ENCODE assay signal across 34 mouse cellular contexts in genomic region chr14:48476278-48476677, GRCm38 (mm10). TPM values are rescaled to one million over a fixed set of nuclear protein-coding genes. Genes with fewer than 3 reads are reported as not detected.
A peak's percentile ranks its signal among the peaks of the same experiment; 100 is the strongest.
DNase-seq lines count a peak whose midpoint lies in the region; ATAC-seq and TF ChIP-seq lines count a peak whose summit lies in the region.
"Had no signal": no experiment of that assay in that cellular context is flagged by ENCODE, and none has a peak within 500 bp of the region (broad histone marks: within the 10 kb centered on the region; RNA-seq: fewer than 3 reads in every experiment).

No protein-coding gene starts in this region.

- H3K27me3 ChIP-seq in liver, embryonic 15.5 days = no peaks in the 10 kb centered on the region
- no peaks in the 10 kb centered on the region for H3K27me3 ChIP-seq in liver, embryonic 11.5 days (replicated peaks; ENCODE audit: control insufficient read depth, insufficient read depth, low read length)
- no peaks in the 10 kb centered on the region for H3K27me3 ChIP-seq in midbrain, embryonic 10.5 days (ENCODE audit: low read depth, poor library complexity, severe bottlenecking)
- H3K27me3 ChIP-seq in midbrain, postnatal 0 days (ENCODE audit: insufficient read depth, low read length) = no peaks in the 10 kb centered on the region
- H3K27me3 ChIP-seq in intestine, embryonic 15.5 days (replicated peaks) = no peaks in the 10 kb centered on the region
- H3K27me3 ChIP-seq: hindbrain, embryonic 15.5 days; limb, embryonic 12.5 days; liver, embryonic 13.5 days; neural tube, embryonic 12.5 days had no signal

- DNase-seq in liver, embryonic 11.5 days (ENCODE audit: low spot score) = no peak
- DNase-seq in midbrain, embryonic 10.5 days (ENCODE audit: low spot score) = no peak
- no peak for DNase-seq in midbrain, postnatal 0 days (ENCODE audit: low spot score)
- DNase-seq in lung, postnatal 4 days = peak; percentile 21 to 51
- no peak for DNase-seq in left cerebral cortex, adult 18-20 months (ENCODE audit: low spot score in 2 of 2)
- no peak for DNase-seq in thymus, postnatal 25 days
- DNase-seq: adrenal gland, adult 2 months; adrenal gland, postnatal 36 days; B cell, adult 2 months; cerebellum, adult 18-20 months; cerebellum, postnatal 10 days; gastrocnemius, adult 2 months; gastrocnemius, postnatal 36 days; heart, adult 18-20 months; heart, postnatal 4 days; kidney, adult 9 months; kidney, postnatal 10 days; layer of hippocampus, adult 9-11 months; liver, embryonic 13.5 days; right cerebral cortex, adult 18-20 months; spleen, adult 18-20 months had no signal

- H3K36me3 ChIP-seq in liver, embryonic 15.5 days (replicated peaks) = peaks cover 22% of the 10 kb centered on the region
- no peaks in the 10 kb centered on the region for H3K36me3 ChIP-seq in liver, embryonic 11.5 days (ENCODE audit: control insufficient read depth, insufficient read depth, low read length)
- H3K36me3 ChIP-seq in midbrain, embryonic 10.5 days = peaks cover 24% of the 10 kb centered on the region
- peaks cover 10% of the 10 kb centered on the region; the same call in 1 of the 2 replicates for H3K36me3 ChIP-seq in midbrain, postnatal 0 days (ENCODE audit: insufficient read depth, low read length)
- H3K36me3 ChIP-seq in intestine, embryonic 15.5 days = no peaks in the 10 kb centered on the region

- no peak for TF ChIP-seq CTCF in midbrain, postnatal 0 days (IDR thresholded peaks at IDR 0.05)

- 73% methylated on average over 8 of the region's 8 CpGs for WGBS in liver, embryonic 15.5 days (ENCODE audit: insufficient replicate concordance)
- WGBS in liver, embryonic 11.5 days = 66% methylated on average over 8 of the region's 8 CpGs
- WGBS in midbrain, embryonic 10.5 days = 81% methylated on average over 8 of the region's 8 CpGs
- 63% methylated on average over 8 of the region's 8 CpGs for WGBS in midbrain, postnatal 0 days
- WGBS in intestine, embryonic 15.5 days = 29% methylated on average over 8 of the region's 8 CpGs

- H3K4me3 ChIP-seq in liver, embryonic 15.5 days (replicated peaks) = no peak overlapping the region
- no peak overlapping the region for H3K4me3 ChIP-seq in liver, embryonic 11.5 days (ENCODE audit: low read depth, low read length)
- H3K4me3 ChIP-seq in midbrain, embryonic 10.5 days = no peak overlapping the region
- H3K4me3 ChIP-seq in midbrain, postnatal 0 days (ENCODE audit: low read depth, low read length) = no peak overlapping the region
- no peak overlapping the region for H3K4me3 ChIP-seq in intestine, embryonic 15.5 days (replicated peaks)
- H3K4me3 ChIP-seq: gastrocnemius, adult 2 months; hindbrain, embryonic 15.5 days; left cerebral cortex, adult 2 months; limb, embryonic 12.5 days; liver, embryonic 13.5 days; myocyte; neural tube, embryonic 12.5 days had no signal

- no peak overlapping the region for H3K9ac ChIP-seq in liver, embryonic 15.5 days
- no peak overlapping the region for H3K9ac ChIP-seq in liver, embryonic 11.5 days (ENCODE audit: low read depth, low read length)
- H3K9ac ChIP-seq in midbrain, postnatal 0 days (replicated peaks; ENCODE audit: low read length, poor library complexity, severe bottlenecking) = no peak overlapping the region
- H3K9ac ChIP-seq in intestine, embryonic 15.5 days = no peak overlapping the region
- H3K9ac ChIP-seq: hindbrain, embryonic 15.5 days; limb, embryonic 12.5 days; liver, embryonic 13.5 days; neural tube, embryonic 12.5 days had no signal

- no peak for ATAC-seq in liver, embryonic 15.5 days (ENCODE audit: insufficient read depth)
- ATAC-seq in liver, embryonic 11.5 days (replicated peaks; ENCODE audit: low FRiP score) = no peak
- no peak for ATAC-seq in midbrain, postnatal 0 days (ENCODE audit: low FRiP score)
- peak; percentile 36; the same call in 1 of the 2 replicates for ATAC-seq in intestine, embryonic 15.5 days
- ATAC-seq: activated CD4-positive, CD25-positive, alpha-beta regulatory T cell, adult 4 months; forebrain, embryonic 16.5 days; inflammation-experienced regulatory T-cells, adult 6 months; midbrain, embryonic 16.5 days had no signal

- peak overlapping the region; percentile 41; the same call in 1 of the 2 replicates for H3K27ac ChIP-seq in liver, embryonic 15.5 days (replicated peaks)
- no peak overlapping the region; the same call in 1 of the 2 replicates for H3K27ac ChIP-seq in liver, embryonic 11.5 days (ENCODE audit: low read depth, low read length)
- peak overlapping the region; percentile 77 for H3K27ac ChIP-seq in midbrain, embryonic 10.5 days (replicated peaks)
- no peak overlapping the region for H3K27ac ChIP-seq in midbrain, postnatal 0 days (ENCODE audit: low read depth, low read length)
- H3K27ac ChIP-seq in intestine, embryonic 15.5 days = no peak overlapping the region
- H3K27ac ChIP-seq: gastrocnemius, adult 2 months; hindbrain, embryonic 15.5 days; left cerebral cortex, adult 2 months; limb, embryonic 12.5 days; macrophage; neural tube, embryonic 12.5 days had no signal

- no peak overlapping the region for H3K4me2 ChIP-seq in liver, embryonic 15.5 days
- no peak overlapping the region for H3K4me2 ChIP-seq in liver, embryonic 11.5 days
- H3K4me2 ChIP-seq in midbrain, postnatal 0 days (ENCODE audit: low read depth, low read length, poor library complexity, severe bottlenecking) = no peak overlapping the region
- H3K4me2 ChIP-seq in intestine, embryonic 15.5 days (replicated peaks) = no peak overlapping the region
- H3K4me2 ChIP-seq: heart, embryonic 11.5 days; hindbrain, embryonic 15.5 days; limb, embryonic 12.5 days; liver, embryonic 13.5 days; neural tube, embryonic 12.5 days had no signal

- H3K9me3 ChIP-seq in liver, embryonic 15.5 days (replicated peaks) = no peaks in the 10 kb centered on the region
- H3K9me3 ChIP-seq in liver, embryonic 11.5 days (ENCODE audit: control insufficient read depth, low read length) = no peaks in the 10 kb centered on the region
- H3K9me3 ChIP-seq in midbrain, embryonic 10.5 days (replicated peaks) = no peaks in the 10 kb centered on the region
- H3K9me3 ChIP-seq in midbrain, postnatal 0 days (ENCODE audit: low read length) = no peaks in the 10 kb centered on the region
- H3K9me3 ChIP-seq in intestine, embryonic 15.5 days = no peaks in the 10 kb centered on the region
- H3K9me3 ChIP-seq: hindbrain, embryonic 15.5 days; limb, embryonic 12.5 days; liver, embryonic 13.5 days; neural tube, embryonic 12.5 days had no signal

- no peaks in the 10 kb centered on the region; the same call in 1 of the 2 replicates for H3K4me1 ChIP-seq in liver, embryonic 15.5 days (replicated peaks)
- no peaks in the 10 kb centered on the region for H3K4me1 ChIP-seq in liver, embryonic 11.5 days (replicated peaks; ENCODE audit: control insufficient read depth, insufficient read depth, low read length)
- H3K4me1 ChIP-seq in midbrain, embryonic 10.5 days = peaks cover 32% of the 10 kb centered on the region
- H3K4me1 ChIP-seq in midbrain, postnatal 0 days (ENCODE audit: insufficient read depth, low read length) = no peaks in the 10 kb centered on the region
- H3K4me1 ChIP-seq in intestine, embryonic 15.5 days (replicated peaks) = 0 out of 2 replicates have a peak, but pooled peaks cover 8% of the 10 kb centered on the region
- H3K4me1 ChIP-seq: hindbrain, embryonic 15.5 days; limb, embryonic 12.5 days; neural tube, embryonic 12.5 days had no signal

RNA-seq across cellular contexts. Expression of gene Tmem260, which starts 30.4 kb away (rescaled TPM):
- polyA plus RNA-seq in liver, embryonic 15.5 days (2015; fragmentation: Nextera tagmentation; extraction: Ambion mirVana) = 6.0 and 6.7 TPM in 2 replicates
- 13.8 and 15.5 TPM in 2 replicates for polyA plus RNA-seq in liver, embryonic 11.5 days (2014; fragmentation: Nextera tagmentation; extraction: Ambion mirVana)
- 19.3 and 21.0 TPM in 2 replicates for polyA plus RNA-seq in midbrain, embryonic 10.5 days (2016; fragmentation: Nextera tagmentation; extraction: Ambion mirVana)
- total RNA-seq in midbrain, postnatal 0 days (2014; rRNA removed) = 17.4 and 19.2 TPM in 2 replicates
- 12.7 and 14.2 TPM in 2 replicates for polyA plus RNA-seq in midbrain, postnatal 0 days (2015; fragmentation: Nextera tagmentation; extraction: Ambion mirVana)
- 15.6 and 17.4 TPM in 2 replicates for polyA plus RNA-seq in intestine, embryonic 15.5 days (2015; fragmentation: Nextera tagmentation; extraction: Ambion mirVana)
- total RNA-seq in left cerebral cortex, adult 18-20 months (2021) = 10 to 100 TPM; 23.8 TPM

Comparison
In these comparisons a context has a peak if more than half of its experiments do, and no peak if none do; other contexts are left out.
1. H3K27ac ChIP-seq: peak in liver, embryonic 15.5 days (single experiment) and midbrain, embryonic 10.5 days (single experiment); none in liver, embryonic 11.5 days (single experiment), midbrain, postnatal 0 days (single experiment) and intestine, embryonic 15.5 days (single experiment).
2. DNase-seq: peak in lung, postnatal 4 days (2 of 2); none in liver, embryonic 11.5 days (single experiment), midbrain, embryonic 10.5 days (single experiment), midbrain, postnatal 0 days (single experiment), left cerebral cortex, adult 18-20 months (0 of 2) and thymus, postnatal 25 days (single experiment).